14 mouse cellular contexts compared by ENCODE assay signal in genomic region chr13:109238670-109239069, GRCm38 (mm10).
DNase-seq lines count a peak whose midpoint lies in the region; ATAC-seq and TF ChIP-seq lines count a peak whose summit lies in the region.
"Had no signal": no experiment of that assay in that cellular context is flagged by ENCODE, and none has a peak within 500 bp of the region (broad histone marks: within the 10 kb centered on the region; RNA-seq: fewer than 3 reads in every experiment).

No protein-coding gene starts in this region.

- H3K4me3 ChIP-seq in hindbrain, embryonic 14.5 days (replicated peaks; ENCODE audit: low read length) = no peak overlapping the region
- no peak overlapping the region for H3K4me3 ChIP-seq in hindbrain, embryonic 16.5 days (ENCODE audit: low read length)
- no peak overlapping the region for H3K4me3 ChIP-seq in lung, embryonic 16.5 days (ENCODE audit: low read length)
- H3K4me3 ChIP-seq in lung, adult 2 months (replicated peaks; ENCODE audit: extremely low read depth, low read depth, low read length) = no peak overlapping the region
- H3K4me3 ChIP-seq in stomach, embryonic 16.5 days (replicated peaks; ENCODE audit: low read length) = no peak overlapping the region
- no peak overlapping the region for H3K4me3 ChIP-seq in stomach, postnatal 0 days (ENCODE audit: low read depth, low read length)
- H3K4me3 ChIP-seq: forebrain, embryonic 15.5 days; left cerebral cortex, adult 2 months; stomach, embryonic 15.5 days had no signal

- TF ChIP-seq EP300 in stomach, postnatal 0 days (optimal IDR thresholded peaks at IDR 0.05) = no peak

- no peaks in the 10 kb centered on the region for H3K9me3 ChIP-seq in hindbrain, embryonic 14.5 days (ENCODE audit: control insufficient read depth, low read length)
- no peaks in the 10 kb centered on the region for H3K9me3 ChIP-seq in hindbrain, embryonic 16.5 days (ENCODE audit: control insufficient read depth, low read length)
- H3K9me3 ChIP-seq in lung, embryonic 16.5 days (ENCODE audit: control insufficient read depth, low read length) = no peaks in the 10 kb centered on the region
- no peaks in the 10 kb centered on the region for H3K9me3 ChIP-seq in stomach, embryonic 16.5 days (replicated peaks; ENCODE audit: control insufficient read depth, low read length)
- H3K9me3 ChIP-seq in stomach, postnatal 0 days (ENCODE audit: control insufficient read depth, low read length) = no peaks in the 10 kb centered on the region
- H3K9me3 ChIP-seq: forebrain, embryonic 15.5 days; stomach, embryonic 15.5 days had no signal

- 69% methylated on average over 4 of the region's 4 CpGs for WGBS in hindbrain, embryonic 14.5 days
- 62% methylated on average over 4 of the region's 4 CpGs for WGBS in hindbrain, embryonic 16.5 days
- WGBS in lung, embryonic 16.5 days = 47% methylated on average over 4 of the region's 4 CpGs
- WGBS in lung, adult 2 months = 29% methylated on average over 4 of the region's 4 CpGs
- WGBS in stomach, embryonic 16.5 days = 44% methylated on average over 4 of the region's 4 CpGs
- 44% methylated on average over 4 of the region's 4 CpGs for WGBS in stomach, postnatal 0 days

- no peak overlapping the region for H3K9ac ChIP-seq in hindbrain, embryonic 14.5 days
- no peak overlapping the region for H3K9ac ChIP-seq in hindbrain, embryonic 16.5 days (ENCODE audit: low read depth, low read length)
- no peak overlapping the region for H3K9ac ChIP-seq in lung, embryonic 16.5 days (ENCODE audit: low read length)
- no peak overlapping the region for H3K9ac ChIP-seq in stomach, embryonic 16.5 days (ENCODE audit: low read length)
- H3K9ac ChIP-seq in stomach, postnatal 0 days (ENCODE audit: low read length) = no peak overlapping the region
- H3K9ac ChIP-seq: forebrain, embryonic 15.5 days; stomach, embryonic 15.5 days had no signal

- no peaks in the 10 kb centered on the region for H3K36me3 ChIP-seq in hindbrain, embryonic 14.5 days (replicated peaks; ENCODE audit: control insufficient read depth, insufficient read depth)
- H3K36me3 ChIP-seq in hindbrain, embryonic 16.5 days (ENCODE audit: control insufficient read depth, insufficient read depth, low read length) = no peaks in the 10 kb centered on the region
- H3K36me3 ChIP-seq in lung, embryonic 16.5 days (ENCODE audit: control insufficient read depth, insufficient read depth, low read length) = no peaks in the 10 kb centered on the region
- H3K36me3 ChIP-seq in stomach, embryonic 16.5 days (ENCODE audit: control insufficient read depth, insufficient read depth, low read length) = no peaks in the 10 kb centered on the region
- no peaks in the 10 kb centered on the region for H3K36me3 ChIP-seq in stomach, postnatal 0 days (ENCODE audit: control insufficient read depth, insufficient read depth, low read length)
- H3K36me3 ChIP-seq: forebrain, embryonic 15.5 days; stomach, embryonic 15.5 days had no signal

- DNase-seq in heart, adult 11 months = peak; percentile 33
- no peak for DNase-seq in heart, postnatal 14 days
- DNase-seq in hindbrain, embryonic 14.5 days (ENCODE audit: low spot score) = no peak
- no peak for DNase-seq in lung, adult 2 months
- no peak for DNase-seq in stomach, postnatal 0 days (ENCODE audit: low spot score)
- DNase-seq: cerebellum, adult 11-12 months; gastrocnemius, postnatal 36 days had no signal

- H3K4me1 ChIP-seq in hindbrain, embryonic 14.5 days (replicated peaks; ENCODE audit: control insufficient read depth, insufficient read depth, low read length) = peaks cover 2% of the 10 kb centered on the region; the same call in 1 of the 2 replicates
- H3K4me1 ChIP-seq in hindbrain, embryonic 16.5 days (ENCODE audit: control insufficient read depth, insufficient read depth, low read depth, low read length) = peaks cover 12% of the 10 kb centered on the region
- no peaks in the 10 kb centered on the region for H3K4me1 ChIP-seq in lung, embryonic 16.5 days (replicated peaks; ENCODE audit: control insufficient read depth, insufficient read depth, low read length)
- no peaks in the 10 kb centered on the region; the same call in none of the 2 replicates for H3K4me1 ChIP-seq in lung, adult 2 months (ENCODE audit: control insufficient read depth, insufficient read depth, low read length)
- 0 out of 2 replicates have a peak, but pooled peaks cover 3% of the 10 kb centered on the region for H3K4me1 ChIP-seq in stomach, embryonic 16.5 days (ENCODE audit: control insufficient read depth, insufficient read depth, low read length)
- H3K4me1 ChIP-seq in stomach, postnatal 0 days (replicated peaks; ENCODE audit: control insufficient read depth, insufficient read depth) = no peaks in the 10 kb centered on the region

- no peak for TF ChIP-seq POLR2A in lung, adult 2 months (IDR thresholded peaks at IDR 0.05; ENCODE audit: borderline replicate concordance, extremely low read depth, low read depth, low read length)

- no peaks in the 10 kb centered on the region for H3K27me3 ChIP-seq in hindbrain, embryonic 14.5 days (ENCODE audit: control insufficient read depth, insufficient read depth, low read length)
- H3K27me3 ChIP-seq in hindbrain, embryonic 16.5 days (replicated peaks; ENCODE audit: control insufficient read depth, insufficient read depth, low read length) = no peaks in the 10 kb centered on the region
- no peaks in the 10 kb centered on the region for H3K27me3 ChIP-seq in lung, embryonic 16.5 days (ENCODE audit: control insufficient read depth, insufficient read depth, low read depth, low read length)
- H3K27me3 ChIP-seq in stomach, embryonic 16.5 days (ENCODE audit: control insufficient read depth, insufficient read depth, low read length) = no peaks in the 10 kb centered on the region
- H3K27me3 ChIP-seq in stomach, postnatal 0 days (ENCODE audit: control insufficient read depth, insufficient read depth, low read length) = no peaks in the 10 kb centered on the region
- H3K27me3 ChIP-seq: forebrain, embryonic 15.5 days; stomach, embryonic 15.5 days had no signal

- no peak for TF ChIP-seq CTCF in lung, adult 2 months (IDR thresholded peaks at IDR 0.05; ENCODE audit: insufficient read depth, low read length)
- TF ChIP-seq CTCF in stomach, postnatal 0 days (IDR thresholded peaks at IDR 0.05; ENCODE audit: low read depth) = no peak

- intact Hi-C loops in heart, postnatal 14 days (cut with DNase I) = loop anchor here (10.0 kb wide), 1 partner anchor 206 kb away; no protein-coding TSS in a partner anchor

- ATAC-seq in hindbrain, embryonic 14.5 days (ENCODE audit: low FRiP score) = no peak
- ATAC-seq in hindbrain, embryonic 16.5 days = no peak
- ATAC-seq in lung, embryonic 16.5 days (ENCODE audit: low read depth) = peak; percentile 41; the same call in 1 of the 2 replicates
- ATAC-seq in stomach, embryonic 16.5 days (ENCODE audit: insufficient read depth, low FRiP score) = no peak
- no peak for ATAC-seq in stomach, postnatal 0 days (ENCODE audit: low FRiP score, low TSS enrichment)
- ATAC-seq: forebrain, embryonic 15.5 days had no signal

- no peak overlapping the region for H3K4me2 ChIP-seq in hindbrain, embryonic 14.5 days (replicated peaks)
- H3K4me2 ChIP-seq in hindbrain, embryonic 16.5 days (ENCODE audit: low read length) = no peak overlapping the region
- H3K4me2 ChIP-seq in lung, embryonic 16.5 days (ENCODE audit: low read depth, low read length) = no peak overlapping the region
- H3K4me2 ChIP-seq in stomach, embryonic 16.5 days (ENCODE audit: low read depth, low read length) = no peak overlapping the region
- no peak overlapping the region for H3K4me2 ChIP-seq in stomach, postnatal 0 days (replicated peaks; ENCODE audit: low read depth)
- H3K4me2 ChIP-seq: forebrain, embryonic 15.5 days; stomach, embryonic 15.5 days had no signal

- H3K27ac ChIP-seq in hindbrain, embryonic 14.5 days = 0 out of 2 replicates have a peak overlapping the region, but pooled peaks have one; percentile 34
- no peak overlapping the region for H3K27ac ChIP-seq in hindbrain, embryonic 16.5 days (ENCODE audit: low read depth, low read length)
- peak overlapping the region; percentile 73 for H3K27ac ChIP-seq in lung, embryonic 16.5 days (ENCODE audit: low read length)
- H3K27ac ChIP-seq in stomach, embryonic 16.5 days (ENCODE audit: low read length) = peak overlapping the region; percentile 38; the same call in 1 of the 2 replicates
- no peak overlapping the region for H3K27ac ChIP-seq in stomach, postnatal 0 days (replicated peaks)
- H3K27ac ChIP-seq: forebrain, embryonic 15.5 days; hindbrain, postnatal 0 days; left cerebral cortex, adult 2 months had no signal

Comparison
In these comparisons a context has a peak if more than half of its experiments do, and no peak if none do; other contexts are left out.
1. H3K27ac ChIP-seq: peak in hindbrain, embryonic 14.5 days (single experiment), lung, embryonic 16.5 days (single experiment) and stomach, embryonic 16.5 days (single experiment); none in hindbrain, embryonic 16.5 days (single experiment) and stomach, postnatal 0 days (single experiment).